Mouse (Mus musculus): ENCODE measurements around the gene Cep44.

Gene Cep44

GRCm38 (mm10) chr8:56550558-56551360, at the start of gene Cep44, which contains the start of gene Fbxo8:
TSS of gene Cep44 (minus strand) at chr8:56551047.
TSS of gene Fbxo8 (plus strand) at chr8:56551090.
- peak; percentile 77 for DNase-seq (ENCODE audit: low read depth, low spot score)

- no peak for DNase-seq (ENCODE audit: low read depth, low spot score)
These were observed 40.7 kb upstream of the Cep44 start for GRCm38 (mm10) chr8:56591502-56591901.

GRCm38 (mm10) chr8:56591084-56591483, 40.2 kb upstream of the Cep44 start:
- DNase-seq (ENCODE audit: low read depth, low spot score), result no peak

DNA sequence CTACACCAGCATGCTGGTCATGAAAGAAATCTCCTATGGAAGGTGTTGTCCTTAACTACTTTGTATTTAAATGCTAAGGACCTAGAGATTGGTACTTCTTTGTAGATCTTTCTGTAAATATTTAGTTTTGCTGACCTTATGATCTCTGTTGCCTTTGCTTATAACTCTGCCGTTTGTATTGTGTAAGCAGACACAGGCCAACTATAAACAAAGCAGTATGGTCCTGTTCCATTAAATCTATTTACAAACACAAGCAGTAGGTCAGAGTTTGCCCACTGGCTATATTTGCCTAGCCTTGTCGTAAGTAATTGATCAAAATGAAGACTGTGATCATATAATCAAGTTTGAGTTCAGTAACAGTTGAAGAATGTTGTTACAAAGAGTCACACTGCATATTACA, 38.2 kb upstream of the Cep44 start:
- DNase-seq (ENCODE audit: low read depth, low spot score), result no peak

GRCm38 (mm10) chr8:56582841-56583240, 32.0 kb upstream of the Cep44 start:
- no peak for DNase-seq (ENCODE audit: low read depth, low spot score)

DNA sequence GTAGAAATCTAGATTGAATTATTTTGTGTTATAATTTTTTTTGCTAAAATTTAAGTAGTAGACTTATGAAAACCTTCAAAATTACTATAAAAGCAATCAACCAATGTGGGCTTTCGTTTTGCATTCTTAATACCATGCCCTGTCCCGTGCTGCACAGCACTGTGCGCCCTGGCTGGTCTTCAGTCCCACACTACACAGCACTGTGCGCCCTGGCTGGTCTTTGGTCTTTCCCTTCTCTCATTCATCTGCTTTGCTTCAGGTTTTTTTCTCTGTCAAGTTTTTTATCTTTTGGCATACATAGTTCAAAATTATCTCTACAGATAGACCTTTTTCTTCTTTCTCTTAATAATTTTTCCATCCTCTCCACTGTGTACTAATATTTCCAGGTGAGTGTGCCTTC, 30.1 kb upstream of the Cep44 start:
- no peak for DNase-seq (ENCODE audit: low read depth, low spot score)

- no peak for DNase-seq (ENCODE audit: low read depth, low spot score)
These were observed 16.0 kb upstream of the Cep44 start for GRCm38 (mm10) chr8:56566856-56567255.

GRCm38 (mm10) chr8:56564399-56565047, 13.7 kb upstream of the Cep44 start:
- no peak for DNase-seq (ENCODE audit: low read depth, low spot score)

DNA sequence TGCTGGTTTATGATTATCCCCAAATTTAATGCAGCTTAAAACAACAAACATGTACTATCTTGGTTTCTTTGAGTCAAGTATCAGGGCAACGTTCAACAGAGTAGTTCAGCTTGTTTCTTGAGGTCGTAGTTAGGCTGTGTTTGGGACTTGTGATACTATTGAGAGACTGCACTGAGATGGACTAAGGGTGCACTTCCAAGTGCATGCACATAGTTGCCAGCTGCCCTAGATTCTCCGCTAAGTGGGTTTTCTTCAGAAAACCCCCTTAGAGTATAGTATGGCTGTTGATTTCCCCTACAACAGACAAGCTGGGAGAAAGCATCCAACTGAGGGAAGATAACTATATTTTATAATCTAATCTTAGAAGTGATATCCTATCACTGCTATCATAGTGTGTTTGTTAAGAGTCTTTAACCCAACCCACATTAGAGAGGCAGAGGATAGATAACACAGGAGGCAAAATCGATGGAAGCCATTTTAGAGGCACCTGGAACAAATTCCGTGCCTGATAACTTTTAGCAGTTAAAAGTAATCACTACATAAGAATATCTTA, 1.8 kb upstream of the Cep44 start:
- no peak for DNase-seq (ENCODE audit: low read depth, low spot score)

DNA sequence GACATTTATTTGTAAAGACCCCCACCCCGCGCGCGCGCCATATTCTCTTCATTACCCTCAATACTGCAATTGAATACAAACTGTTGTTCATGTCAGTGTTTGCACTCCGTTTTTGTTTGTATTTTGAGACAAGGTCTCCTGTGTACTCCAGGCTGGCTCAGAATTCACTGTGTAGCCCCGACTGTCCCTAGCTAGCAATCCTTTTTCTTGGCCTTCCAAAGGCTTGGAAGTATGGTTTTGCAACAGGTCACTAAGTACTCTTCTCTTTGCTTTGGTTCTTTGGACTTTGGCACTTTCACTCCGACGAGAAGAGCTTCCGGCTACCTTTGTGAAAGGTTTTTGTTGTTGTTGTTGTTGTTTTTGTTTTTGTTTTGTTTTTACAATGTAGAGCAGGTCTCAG, 1.2 kb upstream of the Cep44 start:
- DNase-seq (ENCODE audit: low read depth, low spot score), result no peak

DNA sequence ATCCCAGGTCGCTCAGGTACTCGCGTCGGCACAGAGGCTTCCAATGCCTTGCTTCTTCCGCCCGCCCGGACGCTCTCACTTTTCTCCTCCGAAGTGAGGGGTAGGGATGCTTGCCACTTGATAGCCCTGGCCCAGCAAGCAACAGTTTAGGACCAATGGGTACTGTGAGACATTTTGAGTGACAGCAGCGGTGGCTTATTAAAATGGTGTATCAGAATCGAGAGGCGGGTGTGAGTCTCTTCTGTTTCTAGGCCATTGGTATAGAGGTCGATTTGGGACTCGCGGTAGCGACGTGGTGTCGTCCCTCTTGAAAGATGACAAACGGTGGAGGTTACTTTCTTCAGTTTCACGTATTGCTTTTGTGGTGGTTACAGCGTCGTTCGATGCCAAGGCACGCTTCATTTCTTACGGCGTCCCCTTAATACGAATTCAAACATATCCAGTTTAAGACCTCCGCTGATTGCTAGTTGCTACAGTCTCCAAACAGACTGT, 560 bp upstream of the Cep44 start:
- DNase-seq (ENCODE audit: low read depth, low spot score), result peak; percentile 91

DNA sequence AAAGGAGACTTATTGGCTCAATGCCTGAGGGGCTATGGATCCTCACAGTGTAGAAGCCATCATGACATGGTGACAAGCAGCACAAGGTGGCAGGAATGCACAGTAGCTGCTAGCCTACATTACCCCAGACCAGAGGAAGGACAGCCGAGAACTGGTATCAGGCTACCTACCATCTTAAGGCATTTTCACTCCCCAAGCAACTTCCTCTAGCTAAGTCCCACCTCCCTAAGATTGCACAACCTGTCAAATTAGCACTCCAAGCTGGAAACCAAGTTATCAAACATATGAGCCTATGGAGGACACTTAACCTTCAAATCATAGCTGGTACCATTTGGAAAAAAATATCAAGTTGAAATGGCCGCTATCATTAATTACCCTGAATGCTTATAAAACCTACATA, 3.0 kb downstream of the Cep44 start:
- no peak for DNase-seq (ENCODE audit: low read depth, low spot score)

GRCm38 (mm10) chr8:56540706-56541105, 10.1 kb downstream of the Cep44 start:
- no peak for DNase-seq (ENCODE audit: low read depth, low spot score)

DNA sequence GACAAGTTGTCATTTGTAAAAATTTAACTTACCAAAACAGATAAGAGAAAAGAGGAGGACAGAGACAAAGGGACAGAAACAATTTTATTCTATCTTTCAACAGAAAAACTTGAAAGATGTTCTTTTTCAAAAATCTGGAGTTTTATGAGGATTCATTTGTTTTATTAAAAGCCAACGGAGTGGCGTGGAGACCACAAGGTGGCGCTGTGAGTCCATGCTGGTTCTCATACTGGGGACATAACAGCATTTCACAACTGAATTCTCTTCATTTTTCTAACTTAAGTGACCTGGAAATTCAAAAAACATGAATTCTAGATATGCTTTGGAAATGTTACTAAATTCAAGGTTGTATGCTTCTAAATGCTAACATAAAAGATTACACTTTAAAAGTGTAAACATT, 20.5 kb downstream of the Cep44 start:
- peak; percentile 72 for DNase-seq (ENCODE audit: low read depth, low spot score)

- DNase-seq (ENCODE audit: low read depth, low spot score), result no peak
These were observed 22.0 kb downstream of the Cep44 start for GRCm38 (mm10) chr8:56528869-56529268.

- DNase-seq (ENCODE audit: low read depth, low spot score), result no peak
These were observed 29.8 kb downstream of the Cep44 start for GRCm38 (mm10) chr8:56521051-56521450.

DNA sequence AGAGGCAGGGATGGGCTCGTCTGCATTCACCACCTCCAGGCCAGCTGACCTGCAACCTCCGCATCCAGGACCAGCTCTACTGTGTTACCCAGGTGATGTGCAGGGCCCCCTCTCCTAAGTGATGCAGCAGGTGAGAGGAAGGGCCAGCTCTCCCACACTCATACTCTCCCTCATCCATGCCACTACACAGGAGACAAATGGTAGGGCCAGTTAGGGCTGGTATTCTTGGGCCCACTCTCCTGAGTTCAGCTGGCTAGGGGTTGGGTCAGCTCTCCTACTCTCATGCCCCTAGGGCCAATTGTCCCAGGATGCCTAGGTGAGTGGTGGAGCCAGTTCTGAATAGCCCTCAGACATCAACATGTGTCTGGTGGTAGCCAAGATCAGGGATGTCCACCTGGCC, 30.6 kb downstream of the Cep44 start:
- DNase-seq (ENCODE audit: low read depth, low spot score), result no peak

DNA sequence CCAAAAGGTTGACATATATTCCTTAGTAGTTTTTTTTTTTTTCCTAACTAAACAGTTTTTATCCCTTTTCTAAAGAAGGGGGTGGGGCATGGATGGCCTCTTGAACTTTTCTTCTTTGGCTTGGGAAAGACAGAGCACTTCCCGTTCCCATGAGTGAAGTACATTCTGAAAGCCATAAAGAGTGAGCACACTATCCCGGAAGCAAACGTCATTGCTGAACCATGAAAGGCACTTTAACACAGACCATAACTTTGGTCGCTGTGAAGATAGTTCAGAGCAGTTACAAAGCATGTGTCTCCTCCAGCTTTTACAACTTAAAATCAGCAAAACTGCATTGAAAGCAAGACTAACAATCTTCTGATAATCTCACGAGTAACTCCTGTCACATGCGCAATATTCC, 32.0 kb downstream of the Cep44 start:
- DNase-seq (ENCODE audit: low read depth, low spot score), result no peak

DNA sequence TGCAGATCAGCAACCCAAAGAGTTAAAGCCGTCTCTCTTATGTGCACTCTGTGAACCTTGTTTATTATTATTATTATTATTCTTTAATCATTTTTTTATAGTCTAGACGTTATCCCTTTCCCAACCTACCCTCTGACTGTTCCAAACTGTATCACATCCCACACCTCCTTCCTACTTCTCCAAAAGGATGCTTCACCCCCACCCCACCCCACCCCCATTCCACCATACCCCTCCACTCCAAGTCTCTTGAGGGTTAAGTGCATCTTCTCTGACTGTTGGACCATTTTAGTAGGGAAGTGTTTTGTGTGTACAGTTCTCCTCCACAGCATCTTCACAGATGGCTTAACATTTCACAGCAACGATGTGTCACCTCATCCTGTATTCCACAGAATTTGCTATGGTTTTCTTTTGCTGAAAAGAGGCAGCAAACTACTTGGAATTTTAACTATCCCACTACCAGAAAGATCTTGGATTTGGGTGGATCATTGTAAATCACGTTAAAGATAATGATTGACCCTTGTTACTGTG, 41.8 kb downstream of the Cep44 start:
- no peak for DNase-seq (ENCODE audit: low read depth, low spot score)

GRCm38 (mm10) chr8:56508318-56508951, 42.4 kb downstream of the Cep44 start:
- DNase-seq (ENCODE audit: low read depth, low spot score), result no peak

DNA sequence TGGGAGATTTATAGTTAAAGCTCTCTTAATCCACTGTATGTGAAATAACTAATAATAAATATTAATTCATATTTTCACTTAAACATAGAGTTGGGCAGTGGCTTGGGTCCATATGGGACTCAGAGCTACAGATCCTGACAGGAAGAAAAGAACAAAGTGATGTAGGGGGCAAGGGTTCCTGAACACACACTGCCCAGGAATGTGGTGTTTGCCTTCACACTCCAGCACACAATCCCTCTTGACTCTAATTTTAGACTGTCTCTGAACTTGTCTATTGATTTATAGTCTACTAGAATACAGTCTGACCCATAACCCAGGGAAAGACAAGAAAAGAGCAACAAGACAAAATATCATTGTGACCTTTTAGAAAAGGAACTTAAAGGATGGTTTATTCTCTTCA, 48.9 kb downstream of the Cep44 start:
- DNase-seq (ENCODE audit: low read depth, low spot score), result peak; percentile 2

- DNase-seq (ENCODE audit: low read depth, low spot score), result no peak
These were observed 61.4 kb downstream of the Cep44 start for GRCm38 (mm10) chr8:56489496-56489895.
